Mouse (Mus musculus) intestine, postnatal 0 days (tissue): ENCODE data around the gene Dusp5. TPM values are rescaled to one million over a fixed set of nuclear protein-coding genes. Genes with fewer than 3 reads are reported as not detected.

Source experiments
- ATAC-seq: fragments of 200-750 bp; cut with Nextera tagmentation; 2 replicates; pipeline ENCODE4 v1.8.0; 2017; ENCODE audit warnings: mild to moderate bottlenecking, moderate TSS enrichment, moderate library complexity
- H3K27ac ChIP-seq: fragments of 300-500 bp; sonication (generic); 2 replicates; pipeline ENCODE4 v1.5.1; 2014; ENCODE audit warnings: mild to moderate bottlenecking, low read depth, low read length, moderate library complexity
- H3K27me3 ChIP-seq: fragments of 300-500 bp; sonication (generic); replicated peaks from 2 replicates; pipeline ENCODE4 v1.6.1; 2014; ENCODE audit warnings: low read length, mixed read lengths; ENCODE audit not compliant: control insufficient read depth, insufficient read depth
- H3K36me3 ChIP-seq: fragments of 300-500 bp; sonication (generic); 2 replicates; pipeline ENCODE4 v1.6.1; 2014; ENCODE audit warnings: mild to moderate bottlenecking, moderate library complexity; ENCODE audit not compliant: control insufficient read depth, insufficient read depth
- H3K4me1 ChIP-seq: fragments of 300-500 bp; sonication (generic); replicated peaks from 2 replicates; pipeline ENCODE4 v1.6.1; 2014; ENCODE audit warnings: antibody characterized with exemption, low read length, mixed read lengths; ENCODE audit not compliant: control insufficient read depth, insufficient read depth
- H3K4me2 ChIP-seq: fragments of 300-500 bp; sonication (generic); replicated peaks from 2 replicates; pipeline ENCODE4 v1.6.1; 2014; ENCODE audit warnings: low read depth, mild to moderate bottlenecking, moderate library complexity
- H3K4me3 ChIP-seq: fragments of 300-500 bp; sonication (generic); 2 replicates; pipeline ENCODE4 v1.5.1; 2014; ENCODE audit warnings: low read depth, low read length
- H3K9ac ChIP-seq: fragments of 300-500 bp; sonication (generic); 2 replicates; pipeline ENCODE4 v1.6.1; 2014; ENCODE audit warnings: mild to moderate bottlenecking, low read depth, low read length
- H3K9me3 ChIP-seq: fragments of 300-500 bp; sonication (generic); 2 replicates; pipeline ENCODE4 v1.6.1; 2016; ENCODE audit warnings: mixed run types; ENCODE audit not compliant: control insufficient read depth
- CTCF ChIP-seq: sonication (generic); IDR thresholded peaks from 2 replicates; pipeline ENCODE4 v1.5.1; 2016; ENCODE audit warnings: low read depth, mild to moderate bottlenecking, control low read depth, antibody characterized with exemption, moderate library complexity
- WGBS: fragments of 180-500 bp; shearing (Covaris S2); extraction: QIAGEN DNeasy Blood & Tissue Kit; methylation state at CpG from one replicate; pipeline ENCODE4 v1.1.7; 2014; 5-methylcytosine and 5-hydroxymethylcytosine counted together
- polyA plus RNA-seq: library from polyadenylated mRNA; unstranded; fragments of >200 nt; fragmentation: Nextera tagmentation; extraction: Ambion mirVana; gene quantifications from 2 replicates; pipeline ENCODE4 v1.2.1, GENCODE M21; 2015

Gene Dusp5
- polyA plus RNA-seq, 1 experiment from 2014 or later, result 12.4 TPM

- Histone ChIP-seq H3K36me3 (no peaks in the 10 kb centered on the region), H3K27ac (no peak overlapping the region), H3K4me1 (no peaks in the 10 kb centered on the region), H3K9ac (no peak overlapping the region), H3K27me3 (no peaks in the 10 kb centered on the region), H3K4me2 (no peak overlapping the region), H3K9me3 (no peaks in the 10 kb centered on the region), H3K4me3 (no peak overlapping the region)
- ATAC-seq, result no peak
- 85% methylated on average over 12 of the region's 12 CpGs for WGBS
- TF ChIP-seq CTCF, result no peak
Measured at GRCm38 (mm10) chr19:53489187-53489586, 39.7 kb upstream of the Dusp5 start.

- no peak for ATAC-seq
- 63% methylated on average over 1 of the region's 1 CpGs for WGBS
- Histone ChIP-seq H3K27ac (no peak overlapping the region), H3K9ac (no peak overlapping the region), H3K4me1 (no peaks in the 10 kb centered on the region), H3K36me3 (no peaks in the 10 kb centered on the region), H3K27me3 (no peaks in the 10 kb centered on the region), H3K4me2 (no peak overlapping the region), H3K4me3 (no peak overlapping the region), H3K9me3 (no peaks in the 10 kb centered on the region)
- no peak for TF ChIP-seq CTCF
Measured at GRCm38 (mm10) chr19:53489910-53490309, 39.0 kb upstream of the Dusp5 start.

DNA sequence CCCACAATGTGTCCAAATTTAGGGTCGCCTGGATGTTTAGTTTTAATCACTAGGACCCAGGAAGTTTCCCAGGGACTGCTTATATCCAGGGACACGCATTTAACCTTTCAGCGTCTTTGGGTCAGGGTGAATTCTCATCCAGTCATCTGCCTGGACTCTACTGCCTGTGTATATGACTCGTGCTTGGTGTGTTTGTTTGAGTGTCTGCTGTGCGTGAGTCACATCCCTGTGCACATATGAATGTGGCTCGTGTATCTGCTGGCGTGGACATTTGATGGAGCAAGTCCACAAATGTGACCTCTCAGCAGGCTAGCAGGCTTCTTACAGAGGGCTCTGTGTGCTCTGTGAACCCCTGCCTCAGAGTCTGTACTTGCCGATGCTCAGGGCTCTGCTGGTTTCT is 38.0 kb upstream of the Dusp5 start:
- Histone ChIP-seq H3K4me2 (no peak overlapping the region), H3K4me3 (no peak overlapping the region), H3K9me3 (no peaks in the 10 kb centered on the region), H3K4me1 (no peaks in the 10 kb centered on the region), H3K9ac (no peak overlapping the region), H3K36me3 (no peaks in the 10 kb centered on the region), H3K27ac (no peak overlapping the region), H3K27me3 (no peaks in the 10 kb centered on the region)
- TF ChIP-seq CTCF, result no peak
- WGBS, result 73% methylated on average over 8 of the region's 8 CpGs
- no peak for ATAC-seq

GRCm38 (mm10) chr19:53492528-53492927 is 36.4 kb upstream of the Dusp5 start:
- no peak overlapping the region for H3K4me2 ChIP-seq
- H3K4me1 ChIP-seq, result no peaks in the 10 kb centered on the region
- no peak overlapping the region for H3K4me3 ChIP-seq
- no peak for TF ChIP-seq CTCF
- no peak for ATAC-seq
- WGBS, result 72% methylated on average over 4 of the region's 4 CpGs
- H3K36me3 ChIP-seq, result no peaks in the 10 kb centered on the region
- H3K9me3 ChIP-seq, result no peaks in the 10 kb centered on the region
- no peaks in the 10 kb centered on the region for H3K27me3 ChIP-seq
- no peak overlapping the region for H3K27ac ChIP-seq
- no peak overlapping the region for H3K9ac ChIP-seq

- H3K4me1 ChIP-seq, result no peaks in the 10 kb centered on the region
- H3K4me3 ChIP-seq, result no peak overlapping the region
- H3K4me2 ChIP-seq, result no peak overlapping the region
- H3K9me3 ChIP-seq, result no peaks in the 10 kb centered on the region
- no peak overlapping the region for H3K9ac ChIP-seq
- H3K36me3 ChIP-seq, result no peaks in the 10 kb centered on the region
- no peak overlapping the region for H3K27ac ChIP-seq
- H3K27me3 ChIP-seq, result no peaks in the 10 kb centered on the region
- WGBS, result 59% methylated on average over 5 of the region's 5 CpGs
- no peak for ATAC-seq
- no peak for TF ChIP-seq CTCF
Measured at GRCm38 (mm10) chr19:53493866-53494265, 35.0 kb upstream of the Dusp5 start.

DNA sequence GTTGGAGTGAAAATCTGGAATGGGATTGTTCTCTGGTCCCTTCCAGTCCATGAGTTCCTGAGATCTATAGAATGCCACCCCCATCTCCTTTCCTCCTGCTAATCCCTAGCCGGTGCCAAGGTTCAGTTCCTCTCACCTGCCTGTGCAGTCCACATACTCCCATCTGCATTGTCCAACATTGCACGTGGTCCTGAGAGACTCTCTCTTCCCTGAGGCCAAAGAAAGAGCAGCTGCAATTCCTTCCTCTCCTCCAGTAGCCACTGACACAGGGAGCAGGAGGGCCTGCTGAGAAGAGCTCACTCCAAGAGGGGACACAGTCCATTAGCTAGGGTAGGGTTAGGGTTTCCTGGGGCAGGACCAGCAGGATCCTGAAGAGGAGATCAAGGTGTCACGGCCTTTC is 31.0 kb upstream of the Dusp5 start:
- Histone ChIP-seq H3K4me2 (no peak overlapping the region), H3K9me3 (no peaks in the 10 kb centered on the region), H3K36me3 (no peaks in the 10 kb centered on the region), H3K27me3 (no peaks in the 10 kb centered on the region), H3K4me1 (peaks cover 4% of the 10 kb centered on the region; the same call in 1 of the 2 replicates), H3K9ac (no peak overlapping the region), H3K4me3 (no peak overlapping the region), H3K27ac (no peak overlapping the region)
- WGBS, result 68% methylated on average over 3 of the region's 3 CpGs
- TF ChIP-seq CTCF, result no peak
- no peak for ATAC-seq

- H3K9ac ChIP-seq, result no peak overlapping the region
- H3K36me3 ChIP-seq, result no peaks in the 10 kb centered on the region
- TF ChIP-seq CTCF, result no peak
- H3K27ac ChIP-seq, result peak overlapping the region; percentile 57; the same call in 1 of the 2 replicates
- H3K4me1 ChIP-seq, result peaks cover 4% of the 10 kb centered on the region; the same call in 1 of the 2 replicates
- no peak overlapping the region for H3K4me3 ChIP-seq
- no peaks in the 10 kb centered on the region for H3K9me3 ChIP-seq
- WGBS, result 86% methylated on average over 8 of the region's 8 CpGs
- 0 out of 2 replicates have a peak overlapping the region, but pooled peaks have one; percentile 9 for H3K4me2 ChIP-seq
- ATAC-seq, result no peak
- no peaks in the 10 kb centered on the region for H3K27me3 ChIP-seq
Measured at GRCm38 (mm10) chr19:53499049-53499448, 29.9 kb upstream of the Dusp5 start.
